Mouse (Mus musculus): ENCODE results near the gene Gpr179. TPM values are rescaled to one million over a fixed set of nuclear protein-coding genes. Genes with fewer than 3 reads are reported as not detected.
"Not testable (repeated sequence)": the region's sequence is repeated elsewhere in the genome, so short reads cannot be mapped to it uniquely, and the experiment has no call there.

Gene Gpr179
- total RNA-seq, 2 experiments from 2014 or later = 0.18 to 0.39 TPM

DNA sequence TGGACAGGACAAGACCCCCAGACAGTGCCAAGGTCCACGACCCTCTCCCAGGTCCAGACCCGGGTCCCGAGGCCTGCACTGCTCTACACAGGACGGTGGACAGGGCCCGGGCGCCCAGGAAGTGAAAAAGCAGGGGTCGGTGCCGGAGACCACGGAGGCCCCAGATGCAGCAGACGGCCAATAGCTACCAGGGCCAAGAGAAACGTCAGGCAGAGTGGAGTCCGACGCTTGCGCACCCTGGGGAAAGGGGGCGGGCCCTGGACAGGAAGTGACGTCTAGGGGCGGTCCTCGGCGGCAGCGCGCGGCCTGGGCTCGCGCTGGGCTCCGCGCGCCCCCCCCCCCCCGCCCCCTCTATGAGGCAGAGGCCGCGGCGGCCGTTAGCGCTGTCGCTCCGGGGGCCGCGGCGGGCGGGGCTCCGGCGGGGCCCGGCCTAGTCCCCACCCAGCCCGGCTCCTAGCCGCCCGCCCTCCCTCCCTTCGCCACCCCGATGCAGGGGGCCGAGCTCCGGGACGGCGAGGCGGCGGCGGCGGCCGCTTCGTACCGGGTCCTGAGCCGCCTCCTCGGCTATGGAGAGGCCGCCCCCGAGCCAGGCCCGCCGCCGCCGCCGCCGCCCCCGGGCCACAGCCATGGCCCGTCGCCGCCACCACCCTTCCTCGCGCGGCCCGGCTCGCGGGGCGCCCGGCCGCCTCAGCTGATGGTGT, 10.2 kb upstream of the Gpr179 start, which contains the start of gene Socs7:
TSS of gene Socs7 (plus strand) at position 604 of the 701 bp plus-strand sequence.
- intact Hi-C loops (cut with DNase I) = loop anchor here (5.0 kb wide), 1 partner anchor 40 kb away; no protein-coding TSS in a partner anchor
- DNase-seq (ENCODE audit: extremely low spot score in 1 of 2, low spot score in 2 of 2) = peak; percentile 95 to 96

DNA sequence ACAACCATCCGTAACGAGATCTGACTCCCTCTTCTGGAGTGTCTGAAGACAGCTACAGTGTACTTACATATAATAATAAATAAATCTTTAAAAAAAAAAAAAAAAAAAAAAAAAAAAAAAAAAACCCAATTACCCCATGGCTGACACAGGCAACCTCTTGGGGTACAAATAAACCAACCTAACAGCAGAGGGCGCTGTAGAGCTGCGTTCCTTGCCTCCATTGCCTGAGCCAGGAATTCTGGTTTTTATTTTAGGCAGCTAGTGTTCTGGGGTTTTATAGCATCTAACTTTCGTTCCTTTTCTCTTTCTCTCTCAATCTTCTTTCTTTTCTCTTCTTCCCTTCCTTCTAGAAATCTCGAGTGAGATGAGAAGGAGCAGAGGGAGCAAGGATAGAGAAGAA, 5.8 kb upstream of the Gpr179 start:
- peak; percentile 56 to 73 for DNase-seq (ENCODE audit: extremely low spot score in 1 of 2, low spot score in 2 of 2)
- intact Hi-C loops (cut with DNase I) = not testable (repeated sequence)

DNA sequence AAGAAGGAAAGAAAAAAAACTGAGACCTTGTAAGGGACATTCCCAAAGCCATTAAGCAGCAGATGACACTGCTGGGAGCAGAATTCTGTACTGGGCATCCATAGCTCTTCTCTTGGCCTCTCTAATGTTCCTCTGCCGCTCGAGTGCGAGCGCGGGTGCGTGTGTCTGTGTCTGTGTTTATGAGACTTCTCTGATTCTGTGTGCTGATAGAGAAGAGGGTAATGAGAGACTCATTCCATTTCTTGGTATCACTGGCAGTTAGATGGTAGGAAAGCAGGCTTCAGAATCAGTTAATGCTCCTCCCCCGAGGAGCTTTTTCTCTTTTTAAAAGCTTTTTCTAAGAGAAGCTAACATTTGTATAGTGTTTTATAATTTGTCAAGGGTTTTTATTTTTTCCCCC, 3.4 kb upstream of the Gpr179 start:
- intact Hi-C loops (cut with DNase I) = no loop called here
- no peak for DNase-seq (ENCODE audit: extremely low spot score in 1 of 2, low spot score in 2 of 2)

DNA sequence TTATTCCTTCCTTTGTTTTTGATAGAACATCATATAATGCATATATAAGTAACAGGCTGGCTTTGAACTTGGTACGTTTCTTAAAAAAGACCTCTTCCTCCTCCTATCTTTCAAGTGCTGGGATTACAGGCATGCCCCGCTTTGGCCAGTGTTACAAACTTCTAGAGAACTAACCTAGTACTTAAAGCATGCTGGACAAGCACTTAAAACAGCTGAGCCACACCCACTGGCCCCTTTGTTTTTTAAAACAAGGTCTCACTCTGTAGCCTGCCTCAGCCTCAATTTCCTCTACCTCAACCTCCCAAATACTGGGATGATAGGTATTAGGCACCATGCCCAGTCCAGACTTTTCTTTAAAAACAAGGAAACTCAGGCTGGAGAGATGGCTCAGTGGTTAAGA, 2.8 kb upstream of the Gpr179 start:
- intact Hi-C loops (cut with DNase I) = no loop called here
- DNase-seq (ENCODE audit: extremely low spot score in 1 of 2, low spot score in 2 of 2) = no peak

DNA sequence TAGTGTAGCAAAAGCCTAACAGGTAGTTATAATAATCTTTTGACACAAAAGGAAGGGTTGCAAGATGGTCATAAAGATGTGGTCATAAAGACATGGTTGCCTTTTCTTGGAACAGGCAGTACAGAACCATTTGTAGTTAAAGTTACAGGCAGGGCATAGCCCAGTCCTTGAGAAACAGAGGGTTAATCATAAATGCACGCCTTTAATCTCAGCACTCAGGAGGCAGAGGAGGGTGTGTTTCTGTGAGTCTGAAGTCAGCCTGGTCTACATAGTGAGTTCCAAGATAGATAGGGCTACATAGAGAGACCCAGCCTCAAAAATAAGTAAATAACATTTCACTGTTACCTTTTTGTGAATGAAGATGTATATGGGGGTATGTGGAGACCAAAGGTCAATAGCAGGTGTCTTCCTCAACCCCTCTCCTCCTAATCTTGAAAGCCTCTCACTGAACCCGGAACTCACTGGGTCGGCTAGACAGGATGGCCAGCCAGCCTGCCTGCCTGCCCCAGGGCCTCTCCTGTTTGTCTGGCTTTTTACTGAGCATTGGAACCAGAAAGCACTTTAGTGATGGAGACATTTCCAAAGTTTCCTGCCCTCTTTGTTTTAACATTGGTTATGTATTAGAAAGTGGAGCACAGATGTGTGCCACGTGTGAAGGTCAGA, 1.2 kb upstream of the Gpr179 start:
- DNase-seq (ENCODE audit: extremely low spot score in 1 of 2, low spot score in 2 of 2) = no peak
- intact Hi-C loops (cut with DNase I) = no loop called here

DNA sequence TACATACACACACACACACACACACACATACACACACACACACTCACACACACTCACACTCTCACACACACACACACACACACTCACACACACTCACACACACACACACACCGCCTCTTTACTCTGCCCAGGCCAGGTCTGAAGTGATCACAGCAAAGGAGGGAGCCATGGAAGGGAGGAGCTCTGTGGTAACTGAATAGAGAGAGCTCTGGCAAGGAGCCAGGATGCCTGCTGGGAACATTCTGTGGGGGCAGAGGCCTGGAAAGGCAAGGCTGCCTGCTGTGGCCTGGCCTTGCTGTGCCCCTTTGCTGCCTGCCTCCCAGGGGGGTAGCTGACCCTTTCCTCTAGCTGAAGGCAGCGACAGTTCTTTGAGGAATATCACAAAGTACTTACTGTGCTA, 1.8 kb downstream of the Gpr179 start:
- DNase-seq (ENCODE audit: extremely low spot score in 1 of 2, low spot score in 2 of 2) = peak; percentile 66 to 90
- intact Hi-C loops (cut with DNase I) = no loop called here

DNA sequence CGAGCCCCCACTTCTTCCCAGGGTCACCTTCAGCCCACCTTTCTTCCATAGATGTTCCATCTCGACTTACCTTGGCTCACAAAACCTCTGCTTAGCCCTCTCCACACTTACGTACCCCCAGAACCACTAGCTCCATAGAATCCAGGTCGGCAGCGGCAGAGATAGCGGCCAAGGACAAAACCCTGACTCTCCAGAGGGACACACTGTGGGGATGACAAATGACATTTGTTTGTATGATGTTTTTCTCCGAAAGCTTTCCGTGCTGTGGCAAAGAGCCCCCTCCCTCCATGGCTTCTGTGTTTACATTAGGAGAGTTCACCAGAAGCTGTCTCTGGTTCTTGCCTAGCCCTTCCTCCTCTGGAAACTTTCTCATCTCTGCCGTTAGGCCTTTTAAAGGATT, 4.6 kb downstream of the Gpr179 start:
- no peak for DNase-seq (ENCODE audit: extremely low spot score in 1 of 2, low spot score in 2 of 2)
- intact Hi-C loops (cut with DNase I) = no loop called here

DNA sequence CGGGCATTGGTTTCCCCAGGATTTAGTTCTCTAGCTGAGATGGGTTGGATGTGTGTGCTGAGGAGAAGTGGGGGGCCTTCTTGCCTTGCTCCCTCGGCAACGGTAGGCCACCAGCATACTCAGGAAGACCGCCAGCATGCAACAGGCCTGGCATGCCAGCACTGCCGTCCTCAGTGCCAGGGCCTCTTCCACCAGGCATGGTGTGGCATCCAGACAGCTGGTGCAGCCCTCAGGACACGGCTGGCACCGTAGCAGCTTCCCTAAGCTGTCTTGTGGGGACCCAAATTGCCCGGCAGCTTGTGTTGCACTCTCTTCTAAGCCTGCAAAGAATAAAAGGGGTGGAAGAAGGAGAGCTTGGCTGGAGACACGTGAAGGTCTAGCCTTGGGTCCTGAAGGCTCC, 5.5 kb downstream of the Gpr179 start:
- peak in 1 of 2 experiments; percentile 31 for DNase-seq (ENCODE audit: extremely low spot score in 1 of 2, low spot score in 2 of 2)
- intact Hi-C loops (cut with DNase I) = no loop called here

DNA sequence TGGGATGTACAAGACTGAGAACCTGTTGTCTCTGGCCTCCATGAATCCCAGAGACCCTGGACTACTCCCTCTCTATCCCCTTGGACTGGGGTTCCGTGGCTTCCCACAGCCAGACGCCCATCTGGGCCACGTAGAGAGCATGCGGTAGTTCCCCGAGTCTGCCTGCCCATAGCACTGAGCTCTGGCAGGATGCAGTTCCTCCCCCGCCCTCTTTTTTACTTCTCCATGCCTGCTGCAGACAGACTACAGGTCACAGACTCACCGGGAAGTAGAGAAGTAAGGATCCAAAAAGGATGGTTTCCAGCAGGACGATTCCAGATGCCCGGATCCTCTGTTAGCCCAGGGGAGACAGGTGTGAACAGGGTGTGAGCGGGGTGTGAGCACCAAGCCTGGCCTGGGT, 6.4 kb downstream of the Gpr179 start:
- no peak for DNase-seq (ENCODE audit: extremely low spot score in 1 of 2, low spot score in 2 of 2)
- intact Hi-C loops (cut with DNase I) = no loop called here

DNA sequence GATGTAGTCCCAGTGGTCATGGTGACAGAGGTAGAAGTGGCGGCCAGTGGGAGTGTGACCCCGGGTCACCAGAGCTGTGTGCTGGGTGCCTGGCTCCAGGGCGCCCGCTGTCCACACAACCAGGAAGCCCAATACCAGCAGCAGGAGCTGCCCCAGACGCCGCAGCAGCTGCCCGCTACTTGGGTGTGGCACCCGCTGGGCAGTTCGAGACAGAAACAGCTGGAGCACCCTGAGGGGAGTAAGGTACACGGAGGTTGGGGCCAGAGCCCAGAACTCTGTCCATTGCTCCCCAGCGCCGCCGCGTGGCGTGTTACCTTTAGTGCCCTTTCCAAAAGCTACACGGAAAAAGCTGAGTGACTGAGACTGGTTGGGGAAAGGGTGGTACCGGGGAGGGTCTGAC, 8.3 kb downstream of the Gpr179 start:
- no peak for DNase-seq (ENCODE audit: extremely low spot score in 1 of 2, low spot score in 2 of 2)
- intact Hi-C loops (cut with DNase I) = no loop called here

DNA sequence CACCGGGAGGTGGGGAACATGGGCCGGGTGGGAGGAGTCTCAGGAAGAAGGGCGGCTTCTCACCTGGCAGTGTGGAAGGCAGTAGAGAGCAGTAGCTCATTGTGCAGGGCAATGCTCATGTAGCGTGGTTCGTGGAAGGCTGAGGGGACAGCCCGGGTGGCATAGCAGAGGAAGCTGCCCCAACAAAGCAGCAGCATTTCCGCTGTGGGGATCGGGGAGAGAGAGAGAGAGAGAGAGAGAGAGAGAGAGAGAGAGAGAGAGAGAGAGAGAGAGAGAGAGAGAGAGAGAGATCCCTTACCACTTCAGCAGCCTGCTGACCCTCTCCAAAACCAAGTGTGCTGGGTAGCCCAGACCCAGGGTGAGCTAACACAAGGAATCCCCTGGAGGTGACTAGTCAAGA, 8.7 kb downstream of the Gpr179 start:
- intact Hi-C loops (cut with DNase I) = no loop called here
- no peak for DNase-seq (ENCODE audit: extremely low spot score in 1 of 2, low spot score in 2 of 2)

DNA sequence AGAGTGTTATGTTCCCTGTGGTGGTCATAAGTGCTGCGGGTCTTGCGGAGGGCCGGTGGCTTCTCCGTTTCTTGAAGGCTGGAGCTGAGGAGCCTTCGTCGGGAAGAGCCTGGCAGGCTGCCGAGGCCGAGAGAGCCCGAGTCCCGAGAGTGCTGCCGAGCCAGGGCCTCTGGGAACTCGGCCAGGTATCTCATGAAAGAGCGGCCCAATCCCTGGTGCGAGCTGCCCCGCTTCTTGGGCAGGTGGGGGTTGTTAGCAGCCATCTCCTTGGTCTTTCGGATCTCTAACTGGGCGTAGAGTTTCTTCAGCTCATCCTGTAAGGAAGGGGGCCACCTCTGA, 12.9 kb downstream of the Gpr179 start:
- peak; percentile 60 to 86 for DNase-seq (ENCODE audit: extremely low spot score in 1 of 2, low spot score in 2 of 2)
- intact Hi-C loops (cut with DNase I) = no loop called here

DNA sequence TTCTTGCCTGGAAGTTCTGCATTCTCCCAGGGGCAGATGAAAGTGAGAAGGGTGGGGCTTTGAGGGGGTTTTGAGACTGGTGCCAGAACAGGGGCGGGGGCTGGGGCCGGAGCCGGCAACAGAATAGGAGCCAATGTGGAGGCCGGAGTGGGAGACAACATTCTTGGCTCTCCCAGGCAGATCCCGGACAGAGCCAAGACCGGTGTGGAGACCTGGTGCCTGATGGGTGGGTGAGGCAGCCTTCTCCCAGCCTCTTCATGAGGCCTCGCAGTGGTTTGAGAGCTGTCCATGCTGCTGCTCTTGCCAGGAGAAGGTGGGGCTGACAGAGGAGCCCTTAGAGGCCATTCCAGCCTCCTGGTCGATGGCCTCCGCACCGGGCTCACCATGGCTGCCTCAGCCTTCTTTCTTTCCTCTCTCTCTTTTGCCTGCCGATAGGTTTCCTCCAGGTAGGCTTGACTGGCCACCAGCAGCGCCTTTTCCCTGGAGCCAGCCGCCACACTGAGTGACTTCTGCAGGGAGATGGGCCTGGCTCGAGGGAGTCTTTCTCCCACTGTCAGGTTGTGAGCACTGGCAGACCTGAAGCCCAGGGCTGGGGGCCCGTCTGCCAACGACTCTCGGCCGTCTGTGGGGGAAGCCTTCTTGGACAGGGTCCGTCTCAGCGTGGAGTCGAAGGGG, 13.4 kb downstream of the Gpr179 start:
- DNase-seq (ENCODE audit: extremely low spot score in 1 of 2, low spot score in 2 of 2) = no peak
- intact Hi-C loops (cut with DNase I) = no loop called here

DNA sequence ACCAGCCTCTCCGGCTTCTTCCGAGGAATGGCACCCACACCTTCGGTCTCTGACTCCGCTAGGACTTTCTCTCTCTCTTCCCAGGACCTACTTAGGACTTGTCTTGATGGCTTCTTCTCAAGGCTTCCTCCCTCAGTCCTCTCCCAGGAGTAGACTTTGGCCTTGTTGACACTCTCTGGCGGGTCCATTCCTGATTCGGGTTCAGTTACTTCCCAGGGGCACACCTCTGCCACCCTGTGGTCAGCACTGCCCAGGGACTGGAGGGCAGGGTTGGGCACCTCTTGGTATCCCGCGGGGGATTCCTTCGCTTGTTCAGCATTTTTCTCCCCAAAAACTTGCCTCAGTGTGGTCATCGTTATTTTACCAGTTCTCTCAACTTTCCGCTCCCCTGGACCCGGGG, 14.5 kb downstream of the Gpr179 start:
- intact Hi-C loops (cut with DNase I) = no loop called here
- DNase-seq (ENCODE audit: extremely low spot score in 1 of 2, low spot score in 2 of 2) = no peak

DNA sequence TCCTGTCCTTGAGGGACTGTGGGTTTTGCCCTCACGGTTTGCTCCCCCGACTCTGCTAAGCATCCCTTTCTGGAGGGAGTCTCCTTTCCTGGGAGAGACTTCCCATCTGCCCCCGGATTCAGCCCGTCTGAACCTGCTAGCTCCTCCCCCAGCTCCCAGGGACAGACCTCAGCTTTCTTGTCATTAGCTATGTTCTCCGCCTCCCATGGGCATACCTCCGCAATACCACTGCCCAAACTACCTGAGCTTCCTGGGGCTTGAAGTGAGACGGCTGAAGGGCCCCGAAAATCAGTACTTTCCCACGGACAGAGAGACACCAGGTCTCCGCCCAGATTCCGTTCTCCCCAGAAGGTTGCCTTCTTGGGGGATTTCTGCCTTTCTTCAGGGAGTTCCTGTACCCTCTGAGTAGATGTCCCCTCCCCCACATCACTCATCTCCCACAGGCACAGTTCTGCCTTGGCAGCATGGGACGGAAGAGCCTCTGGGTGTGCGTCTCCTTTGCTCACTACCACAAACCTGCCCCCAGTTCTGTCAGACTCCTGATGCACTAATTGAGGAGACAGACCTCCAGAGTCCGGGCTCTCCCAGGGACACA, 15.0 kb downstream of the Gpr179 start:
- intact Hi-C loops (cut with DNase I) = no loop called here
- DNase-seq (ENCODE audit: extremely low spot score in 1 of 2, low spot score in 2 of 2) = no peak

DNA sequence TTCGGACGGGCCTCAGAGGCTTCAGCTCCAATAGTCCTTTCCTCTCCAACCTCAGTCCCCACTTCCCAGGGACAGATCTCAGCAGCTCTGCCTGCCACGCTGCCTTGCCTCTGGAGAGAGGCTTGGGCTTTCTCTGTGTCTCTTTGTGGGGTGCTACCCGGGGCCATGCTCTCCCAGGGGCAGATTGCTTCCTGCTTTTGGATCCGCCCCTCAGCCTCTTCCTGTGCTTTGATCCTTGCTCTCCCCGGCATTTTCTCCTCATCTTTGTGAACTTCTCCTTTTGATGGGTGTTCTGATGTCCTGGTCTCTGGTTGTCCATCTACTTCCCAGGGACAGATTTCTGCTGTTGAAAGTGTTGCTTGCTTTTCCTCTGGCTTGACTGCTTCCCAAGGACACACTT, 15.6 kb downstream of the Gpr179 start:
- no peak for DNase-seq (ENCODE audit: extremely low spot score in 1 of 2, low spot score in 2 of 2)
- intact Hi-C loops (cut with DNase I) = no loop called here

DNA sequence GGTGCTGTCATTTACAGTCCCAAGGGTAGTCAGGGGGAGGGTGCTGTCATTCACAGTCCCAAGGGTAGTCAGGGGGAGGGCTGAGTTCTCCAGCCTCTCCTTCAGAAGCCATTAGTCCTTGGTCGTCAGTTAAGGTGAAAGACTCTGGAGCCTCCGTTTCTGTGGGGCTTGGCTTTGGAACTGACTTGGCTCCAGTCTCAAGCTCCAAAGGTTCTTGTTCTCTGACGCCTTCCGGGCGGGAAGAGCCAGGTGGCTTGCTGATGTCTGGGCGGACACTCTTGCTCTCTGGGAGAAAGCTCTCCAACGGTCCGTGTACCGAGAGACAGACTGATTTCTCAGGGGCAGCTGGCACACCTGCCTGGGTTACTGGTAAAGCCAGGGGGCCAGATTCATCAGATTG, 17.5 kb downstream of the Gpr179 start:
- peak in 1 of 2 experiments; percentile 15 for DNase-seq (ENCODE audit: extremely low spot score in 1 of 2, low spot score in 2 of 2)
- intact Hi-C loops (cut with DNase I) = no loop called here

DNA sequence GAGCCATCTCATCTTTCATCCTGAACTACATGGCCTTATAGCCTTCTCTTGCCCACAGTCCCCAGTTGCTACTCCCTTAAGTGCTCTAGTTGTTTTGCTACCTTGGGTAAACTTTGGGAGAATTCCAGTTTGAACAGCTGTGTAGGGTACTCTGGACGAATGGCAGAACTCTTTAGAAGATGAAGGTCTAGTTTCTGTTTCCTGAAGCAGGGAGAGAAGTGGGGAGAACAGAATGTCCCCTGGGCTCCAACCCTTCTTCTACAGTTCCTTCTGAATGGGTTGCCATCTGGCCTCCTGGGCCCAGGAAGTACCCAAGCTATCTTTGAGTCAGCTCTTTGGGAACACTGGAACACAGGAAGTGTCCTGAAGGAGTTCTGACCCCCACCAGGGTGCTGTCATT, 18.0 kb downstream of the Gpr179 start:
- DNase-seq (ENCODE audit: extremely low spot score in 1 of 2, low spot score in 2 of 2) = no peak
- intact Hi-C loops (cut with DNase I) = no loop called here

DNA sequence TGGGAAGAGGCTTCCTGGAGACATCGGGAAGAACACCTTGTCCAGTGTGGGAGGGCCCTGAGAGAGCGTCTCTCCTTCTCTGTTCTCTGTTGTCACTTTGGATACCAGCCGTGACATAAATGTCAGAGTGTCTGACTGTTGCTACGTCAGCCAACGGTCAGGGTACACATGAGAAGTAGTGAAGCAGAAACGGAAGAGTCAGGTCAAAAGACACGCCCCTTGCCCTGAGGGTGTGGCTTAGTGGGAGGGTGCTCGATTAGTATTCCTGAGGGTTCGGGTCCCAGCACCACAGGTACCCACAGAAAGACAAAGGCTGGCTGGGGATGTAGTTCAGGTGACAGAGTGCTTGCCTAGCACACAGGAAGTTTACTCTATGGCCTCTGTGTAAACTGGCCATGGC, 18.8 kb downstream of the Gpr179 start:
- peak in 1 of 2 experiments; percentile 17 for DNase-seq (ENCODE audit: extremely low spot score in 1 of 2, low spot score in 2 of 2)
- intact Hi-C loops (cut with DNase I) = no loop called here

Data from left cerebral cortex, postnatal 10 days (tissue).